Mouse (Mus musculus): ENCODE data around the gene Ptprr. TPM values are rescaled to one million over a fixed set of nuclear protein-coding genes. Genes with fewer than 3 reads are reported as not detected.

Ptprr gene
- polyA plus RNA-seq, 1 experiment, result 1.2 TPM

DNA sequence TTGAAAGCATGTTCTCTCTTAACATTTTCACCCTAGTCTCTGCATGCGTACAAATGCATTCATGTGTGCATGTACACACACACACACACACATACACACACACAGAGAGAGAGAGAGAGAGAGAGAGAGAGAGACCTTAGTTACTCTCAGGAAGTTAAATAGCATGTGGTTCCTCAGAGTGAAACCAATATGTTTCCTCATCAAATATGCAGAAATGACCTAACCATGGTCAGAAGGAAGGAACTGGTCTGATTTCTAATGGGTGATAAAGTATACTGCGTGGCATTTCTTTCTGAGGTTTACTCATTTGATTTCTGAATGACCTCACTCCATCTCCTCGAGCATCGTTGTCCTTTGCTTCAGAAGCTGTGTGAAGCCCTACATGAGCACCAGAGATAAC is 113.2 kb downstream of the Ptprr start:
- H3K36me3 ChIP-seq (ENCODE audit: control insufficient read depth, insufficient read depth, low read length), result no peaks in the 10 kb centered on the region
- TF ChIP-seq CTCF (conservative IDR thresholded peaks at IDR 0.05; ENCODE audit: insufficient read depth, insufficient read length, low read depth, low read length) (no peak), POLR2A (IDR thresholded peaks at IDR 0.05; ENCODE audit: low read depth, low read length) (no peak)
- H3K27ac ChIP-seq (ENCODE audit: insufficient read depth, low read depth, low read length), result no peak overlapping the region
- no peak for DNase-seq
- 75% methylated on average over 4 of the region's 4 CpGs for WGBS
- no peaks in the 10 kb centered on the region for H3K4me1 ChIP-seq (ENCODE audit: control insufficient read depth, insufficient read depth, low read length)
- no peak overlapping the region for H3K4me3 ChIP-seq (ENCODE audit: insufficient read depth, low read depth, low read length)
- H3K27me3 ChIP-seq (replicated peaks; ENCODE audit: control insufficient read depth, insufficient read depth, low read length), result no peaks in the 10 kb centered on the region; the same call in 1 of the 2 replicates

DNA sequence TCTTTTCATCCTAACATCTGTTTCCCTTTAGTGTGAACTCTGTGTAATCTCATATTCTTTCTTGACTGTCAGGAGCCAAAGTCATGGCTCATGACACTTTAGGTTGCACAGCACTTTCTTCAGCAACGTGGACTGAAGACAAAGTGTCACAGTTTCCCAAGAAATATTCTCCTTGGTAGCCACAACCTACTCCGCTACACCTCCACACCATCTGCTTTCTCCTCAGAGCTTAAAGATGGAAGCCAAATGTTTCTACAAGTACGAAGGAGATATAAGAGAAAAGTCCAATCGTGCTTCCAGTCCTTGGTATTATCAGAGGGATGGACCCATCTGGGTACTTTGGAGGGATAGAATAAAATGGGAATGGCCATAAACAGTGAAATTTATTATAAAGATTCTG is 114.2 kb downstream of the Ptprr start:
- no peak overlapping the region for H3K27ac ChIP-seq (ENCODE audit: insufficient read depth, low read depth, low read length)
- no peaks in the 10 kb centered on the region for H3K4me1 ChIP-seq (ENCODE audit: control insufficient read depth, insufficient read depth, low read length)
- 78% methylated on average over 4 of the region's 4 CpGs for WGBS
- H3K27me3 ChIP-seq (replicated peaks; ENCODE audit: control insufficient read depth, insufficient read depth, low read length), result no peaks in the 10 kb centered on the region; the same call in 1 of the 2 replicates
- H3K36me3 ChIP-seq (ENCODE audit: control insufficient read depth, insufficient read depth, low read length), result no peaks in the 10 kb centered on the region
- no peak overlapping the region for H3K4me3 ChIP-seq (ENCODE audit: insufficient read depth, low read depth, low read length)
- DNase-seq, result no peak
- TF ChIP-seq CTCF (conservative IDR thresholded peaks at IDR 0.05; ENCODE audit: insufficient read depth, insufficient read length, low read depth, low read length) (no peak), POLR2A (IDR thresholded peaks at IDR 0.05; ENCODE audit: low read depth, low read length) (no peak)

DNA sequence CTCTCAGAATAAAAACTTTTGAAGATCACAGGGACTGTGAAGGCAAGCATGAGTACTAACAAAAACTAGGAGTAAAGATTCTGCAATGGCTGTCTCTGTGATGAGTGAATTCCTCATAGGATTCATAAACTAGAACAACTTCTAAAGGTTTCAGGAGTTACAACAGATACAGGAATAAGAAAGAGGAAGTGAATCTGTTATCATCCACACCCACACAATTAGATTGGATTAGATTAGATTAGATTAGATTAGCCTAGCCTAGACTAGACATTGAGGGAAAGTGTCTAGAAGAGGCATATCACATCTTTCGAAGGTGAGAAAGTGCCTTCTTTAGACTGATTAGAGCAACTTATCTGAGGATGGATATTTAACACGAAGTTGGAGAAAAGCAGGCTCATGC is 117.2 kb downstream of the Ptprr start:
- Histone ChIP-seq H3K27me3 (replicated peaks; ENCODE audit: control insufficient read depth, insufficient read depth, low read length) (no peaks in the 10 kb centered on the region; the same call in 1 of the 2 replicates), H3K36me3 (ENCODE audit: control insufficient read depth, insufficient read depth, low read length) (no peaks in the 10 kb centered on the region), H3K27ac (ENCODE audit: insufficient read depth, low read depth, low read length) (no peak overlapping the region), H3K4me3 (ENCODE audit: insufficient read depth, low read depth, low read length) (no peak overlapping the region), H3K4me1 (ENCODE audit: control insufficient read depth, insufficient read depth, low read length) (no peaks in the 10 kb centered on the region)
- TF ChIP-seq CTCF (conservative IDR thresholded peaks at IDR 0.05; ENCODE audit: insufficient read depth, insufficient read length, low read depth, low read length), result no peak
- TF ChIP-seq POLR2A (IDR thresholded peaks at IDR 0.05; ENCODE audit: low read depth, low read length), result no peak
- WGBS, result 80% methylated on average over 2 of the region's 2 CpGs
- DNase-seq, result no peak

DNA sequence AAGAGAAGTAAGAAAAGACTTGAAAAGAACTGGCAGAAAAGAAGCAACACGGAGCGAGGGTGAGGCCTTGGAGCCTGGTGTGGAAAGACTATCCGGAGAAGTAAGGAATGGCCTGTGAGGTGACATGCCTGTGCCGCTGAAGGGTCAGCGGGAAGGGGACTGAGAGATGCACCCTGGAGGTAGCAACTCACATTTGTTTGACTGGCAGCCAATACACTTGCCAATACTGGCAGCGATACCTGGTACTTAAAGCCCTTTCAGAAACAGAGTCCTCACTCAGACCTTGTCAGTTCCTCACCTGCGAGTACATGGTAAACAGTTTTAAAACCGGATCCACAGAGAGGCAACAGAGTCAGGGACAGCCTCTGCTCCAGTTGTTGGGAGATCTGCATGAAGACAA is 122.2 kb downstream of the Ptprr start:
- Histone ChIP-seq H3K4me3 (ENCODE audit: insufficient read depth, low read depth, low read length) (no peak overlapping the region), H3K27me3 (replicated peaks; ENCODE audit: control insufficient read depth, insufficient read depth, low read length) (no peaks in the 10 kb centered on the region), H3K36me3 (ENCODE audit: control insufficient read depth, insufficient read depth, low read length) (no peaks in the 10 kb centered on the region), H3K27ac (ENCODE audit: insufficient read depth, low read depth, low read length) (no peak overlapping the region), H3K4me1 (ENCODE audit: control insufficient read depth, insufficient read depth, low read length) (no peaks in the 10 kb centered on the region)
- DNase-seq, result no peak
- TF ChIP-seq CTCF (conservative IDR thresholded peaks at IDR 0.05; ENCODE audit: insufficient read depth, insufficient read length, low read depth, low read length) (no peak), POLR2A (IDR thresholded peaks at IDR 0.05; ENCODE audit: low read depth, low read length) (no peak)
- WGBS, result 94% methylated on average over 8 of the region's 8 CpGs

DNA sequence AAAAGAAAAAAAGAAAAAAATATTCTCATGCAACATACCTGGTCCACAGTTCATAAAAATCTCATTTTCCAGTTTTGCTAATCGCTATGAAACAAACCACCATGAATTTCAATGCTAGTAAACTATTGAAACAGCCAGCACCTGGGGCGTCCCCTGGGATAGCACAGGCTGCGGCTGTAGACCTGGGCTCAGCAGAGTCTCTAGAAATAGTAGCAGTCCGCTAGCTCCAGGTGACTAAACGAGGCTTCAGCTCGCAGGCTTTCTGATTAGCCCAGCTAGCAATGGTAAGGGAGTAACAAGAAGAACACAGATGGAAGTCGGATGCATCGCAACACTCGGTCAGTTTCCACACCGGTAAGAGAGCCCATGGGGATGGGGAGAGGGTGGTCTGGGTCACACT is 125.7 kb downstream of the Ptprr start:
- no peak overlapping the region for H3K4me3 ChIP-seq (ENCODE audit: insufficient read depth, low read depth, low read length)
- WGBS, result 89% methylated on average over 10 of the region's 10 CpGs
- TF ChIP-seq CTCF (conservative IDR thresholded peaks at IDR 0.05; ENCODE audit: insufficient read depth, insufficient read length, low read depth, low read length), result no peak
- no peak for TF ChIP-seq POLR2A (IDR thresholded peaks at IDR 0.05; ENCODE audit: low read depth, low read length)
- no peaks in the 10 kb centered on the region for H3K4me1 ChIP-seq (ENCODE audit: control insufficient read depth, insufficient read depth, low read length)
- DNase-seq, result no peak
- no peak overlapping the region for H3K27ac ChIP-seq (ENCODE audit: insufficient read depth, low read depth, low read length)
- H3K36me3 ChIP-seq (ENCODE audit: control insufficient read depth, insufficient read depth, low read length), result no peaks in the 10 kb centered on the region
- H3K27me3 ChIP-seq (replicated peaks; ENCODE audit: control insufficient read depth, insufficient read depth, low read length), result no peaks in the 10 kb centered on the region

DNA sequence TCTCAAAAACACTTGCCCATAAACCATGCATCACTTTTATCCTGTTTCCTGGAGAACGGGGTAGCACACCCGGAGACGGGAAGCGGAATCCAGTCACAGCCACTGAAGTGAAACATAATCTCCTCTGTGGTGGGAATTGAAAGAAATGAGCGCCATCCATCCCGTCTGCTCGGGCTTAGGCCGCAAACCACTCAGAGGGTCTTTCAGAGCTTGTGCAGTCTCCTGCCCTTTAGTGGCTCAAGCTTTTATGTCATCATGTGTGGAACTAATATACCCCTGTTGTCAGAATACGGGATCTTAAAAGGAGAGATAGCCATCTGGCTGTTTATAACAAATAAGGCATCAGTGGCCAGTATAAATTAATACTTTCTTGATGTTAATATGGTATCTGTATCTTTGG is 128.1 kb downstream of the Ptprr start:
- DNase-seq, result no peak

DNA sequence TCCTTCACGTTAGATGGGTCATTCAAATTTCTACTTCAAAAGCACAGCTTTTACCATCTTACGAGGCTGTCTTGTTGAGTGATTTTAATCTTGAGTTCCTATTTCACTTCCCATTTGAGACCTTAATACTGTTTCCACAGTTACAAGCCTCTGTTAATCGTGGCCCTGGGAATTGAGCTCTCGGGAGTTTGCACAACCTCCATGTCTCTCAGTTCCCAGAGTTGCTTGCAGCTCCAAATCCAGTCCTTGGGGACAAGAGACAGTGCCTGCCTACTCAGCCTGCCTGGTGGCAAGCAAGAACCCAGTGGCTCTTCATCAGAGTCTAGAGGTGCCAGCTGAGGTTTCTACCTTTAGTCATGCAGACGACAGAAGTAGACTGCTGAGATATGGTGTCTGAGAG is 136.7 kb downstream of the Ptprr start:
- no peak for TF ChIP-seq POLR2A (IDR thresholded peaks at IDR 0.05; ENCODE audit: low read depth, low read length)
- no peak for TF ChIP-seq CTCF (conservative IDR thresholded peaks at IDR 0.05; ENCODE audit: insufficient read depth, insufficient read length, low read depth, low read length)
- 78% methylated on average over 5 of the region's 5 CpGs for WGBS
- H3K4me3 ChIP-seq (ENCODE audit: insufficient read depth, low read depth, low read length), result no peak overlapping the region
- H3K36me3 ChIP-seq (ENCODE audit: control insufficient read depth, insufficient read depth, low read length), result no peaks in the 10 kb centered on the region
- no peaks in the 10 kb centered on the region for H3K4me1 ChIP-seq (ENCODE audit: control insufficient read depth, insufficient read depth, low read length)
- no peaks in the 10 kb centered on the region for H3K27me3 ChIP-seq (replicated peaks; ENCODE audit: control insufficient read depth, insufficient read depth, low read length)
- H3K27ac ChIP-seq (ENCODE audit: insufficient read depth, low read depth, low read length), result no peak overlapping the region
- DNase-seq, result no peak

More for the DNA sequence above, 128.1 kb downstream of the Ptprr start:
- no peak overlapping the region for H3K27ac ChIP-seq (ENCODE audit: insufficient read depth, low read depth, low read length)
- no peaks in the 10 kb centered on the region for H3K27me3 ChIP-seq (replicated peaks; ENCODE audit: control insufficient read depth, insufficient read depth, low read length)
- H3K36me3 ChIP-seq (ENCODE audit: control insufficient read depth, insufficient read depth, low read length), result no peaks in the 10 kb centered on the region
- H3K4me3 ChIP-seq (ENCODE audit: insufficient read depth, low read depth, low read length), result no peak overlapping the region
- H3K4me1 ChIP-seq (ENCODE audit: control insufficient read depth, insufficient read depth, low read length), result no peaks in the 10 kb centered on the region
- TF ChIP-seq CTCF (conservative IDR thresholded peaks at IDR 0.05; ENCODE audit: insufficient read depth, insufficient read length, low read depth, low read length), result no peak
- no peak for TF ChIP-seq POLR2A (IDR thresholded peaks at IDR 0.05; ENCODE audit: low read depth, low read length)
- 39% methylated on average over 9 of the region's 9 CpGs for whole genome bisulfite sequencing

DNA sequence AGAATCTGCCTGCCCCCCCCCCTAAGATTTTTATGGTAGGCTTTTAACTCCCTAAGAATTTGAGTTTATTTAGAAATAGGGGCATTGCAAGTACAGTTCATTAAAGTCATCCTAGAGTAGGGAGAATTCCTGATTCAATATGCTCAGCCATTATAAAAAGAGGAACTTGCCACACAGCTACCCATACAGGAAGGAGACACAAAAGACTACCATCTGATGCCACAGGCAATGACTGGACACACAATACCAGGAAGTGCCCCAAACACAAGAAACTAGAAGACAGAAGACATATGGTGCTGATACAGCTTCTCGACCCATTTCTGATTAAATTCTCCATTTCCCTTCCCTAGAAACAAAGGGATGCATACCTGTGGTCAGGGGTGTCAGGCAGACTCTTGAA is 138.7 kb downstream of the Ptprr start:
- H3K36me3 ChIP-seq (ENCODE audit: control insufficient read depth, insufficient read depth, low read length), result no peaks in the 10 kb centered on the region
- no peaks in the 10 kb centered on the region for H3K27me3 ChIP-seq (replicated peaks; ENCODE audit: control insufficient read depth, insufficient read depth, low read length)
- no peak overlapping the region for H3K4me3 ChIP-seq (ENCODE audit: insufficient read depth, low read depth, low read length)
- TF ChIP-seq POLR2A (IDR thresholded peaks at IDR 0.05; ENCODE audit: low read depth, low read length) (no peak), CTCF (conservative IDR thresholded peaks at IDR 0.05; ENCODE audit: insufficient read depth, insufficient read length, low read depth, low read length) (no peak)
- H3K4me1 ChIP-seq (ENCODE audit: control insufficient read depth, insufficient read depth, low read length), result no peaks in the 10 kb centered on the region
- no peak overlapping the region for H3K27ac ChIP-seq (ENCODE audit: insufficient read depth, low read depth, low read length)
- WGBS, result 50% methylated on average over 1 of the region's 1 CpGs
- DNase-seq, result no peak
